Mouse (Mus musculus) embryonic stem cell, embryonic (primary cell): Measurements from ENCODE around the gene Osbpl9.

Experiments
- CTCF ChIA-PET, 4 experiments: fragments of 300-600 bp in 2 of 4; fragments of 350-600 bp in 2 of 4; sonication (Branson Sonifier 250); formaldehyde crosslinking; loops; one replicate each; lab custom pipeline; 2022; ENCODE audit warnings: inconsistent platforms in 2 of 4; lab: Charles Lee
- POLR2A ChIA-PET, 4 experiments: fragments of 300-600 bp in 2 of 4; fragments of 350-600 bp in 2 of 4; sonication (Branson Sonifier 250); formaldehyde crosslinking; loops; one replicate each; lab custom pipeline; 2022; ENCODE audit warnings: antibody characterized with exemption in 4 of 4, inconsistent platforms in 1 of 4; lab: Charles Lee

Osbpl9 gene

DNA sequence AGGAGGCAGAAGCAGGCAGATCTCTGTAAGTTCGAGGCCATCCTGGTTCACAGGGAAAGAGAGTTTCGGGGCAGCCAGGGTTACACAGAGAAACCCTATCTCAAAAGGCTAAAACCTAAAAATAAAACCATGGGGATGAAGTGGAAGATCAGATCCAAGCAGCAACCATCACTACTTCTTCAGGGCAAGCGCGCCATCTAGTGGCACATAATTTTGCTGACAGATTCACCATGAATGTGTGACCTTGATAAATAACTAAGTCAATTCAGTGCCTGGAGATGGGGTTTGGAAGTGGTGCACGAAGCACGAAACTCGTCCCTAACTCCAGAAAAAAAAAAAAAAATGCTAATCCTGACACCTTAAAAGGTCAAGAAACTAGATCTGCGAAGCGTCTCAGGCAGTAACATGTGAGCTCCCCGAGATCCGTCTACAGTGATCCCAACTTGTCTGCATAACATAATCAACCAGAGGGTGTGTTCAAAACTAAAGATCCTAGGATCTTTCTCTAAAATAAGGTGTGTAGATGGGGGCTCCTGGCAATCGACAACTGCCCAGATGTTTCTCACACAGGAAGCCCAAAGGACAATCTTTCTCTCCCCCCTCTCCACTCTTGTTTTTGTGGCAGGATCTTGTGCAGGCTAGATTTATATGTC is 36.4 kb downstream of the Osbpl9 start:
- ChIA-PET POLR2A (interaction anchor here in 1 of 4 experiments (0.8 to 1.5 kb wide), 8 partner anchors 8 to 115 kb away, joined by 3 to 6 read pairs (median 3); partner anchors contain the start of gene Osbpl9), CTCF (interaction anchor here (0.6 to 1.9 kb wide), 24 partner anchors 8 to 400 kb away, joined by 3 to 6 read pairs (median 3); no protein-coding TSS in a partner anchor)

DNA sequence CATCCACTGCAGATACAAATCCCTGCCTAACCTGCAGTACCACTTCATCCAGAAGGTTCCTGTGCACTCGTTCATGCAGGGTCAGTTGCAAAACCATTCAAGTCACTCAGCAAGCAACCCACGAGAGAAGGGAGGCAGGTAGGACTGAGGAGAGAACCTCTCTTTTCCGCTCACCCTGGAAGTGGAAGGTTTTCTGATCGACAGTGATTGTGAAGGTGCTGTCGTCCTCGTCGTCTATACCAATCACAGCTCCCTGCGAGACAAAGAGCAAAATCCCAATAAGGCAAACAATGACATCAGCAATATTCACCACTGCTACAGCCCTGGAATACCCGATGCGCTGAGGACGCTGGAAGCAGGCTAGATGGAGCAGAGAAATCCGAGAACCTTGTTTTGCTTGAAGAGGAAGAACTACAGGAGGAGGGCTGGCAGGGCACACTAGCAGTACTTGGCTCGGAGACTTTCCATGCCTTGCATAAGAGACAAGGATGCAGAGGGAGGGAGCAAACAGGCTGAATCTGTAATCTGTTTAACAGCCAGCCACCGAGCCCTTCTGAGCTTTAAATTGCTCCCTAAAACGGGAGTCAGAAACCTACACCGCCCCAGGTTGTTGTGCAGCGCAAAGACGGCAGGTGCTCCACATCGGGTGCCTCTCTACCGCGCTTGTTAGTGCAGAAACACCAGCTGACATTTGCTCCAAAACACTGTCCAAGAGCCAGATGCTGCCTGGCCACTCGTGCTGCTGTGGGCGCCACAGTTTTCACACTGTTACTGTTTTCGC is 45.4 kb downstream of the Osbpl9 start:
- POLR2A ChIA-PET: interaction anchor here in 1 of 4 experiments (0.7 to 1.2 kb wide), 2 partner anchors 31 to 155 kb away, joined by 3 to 4 read pairs; no protein-coding TSS in a partner anchor
- CTCF ChIA-PET: interaction anchor here in 3 of 4 experiments (0.5 to 1.8 kb wide), 6 partner anchors 9 to 1194 kb away, joined by 3 to 7 read pairs (median 5); no protein-coding TSS in a partner anchor

DNA sequence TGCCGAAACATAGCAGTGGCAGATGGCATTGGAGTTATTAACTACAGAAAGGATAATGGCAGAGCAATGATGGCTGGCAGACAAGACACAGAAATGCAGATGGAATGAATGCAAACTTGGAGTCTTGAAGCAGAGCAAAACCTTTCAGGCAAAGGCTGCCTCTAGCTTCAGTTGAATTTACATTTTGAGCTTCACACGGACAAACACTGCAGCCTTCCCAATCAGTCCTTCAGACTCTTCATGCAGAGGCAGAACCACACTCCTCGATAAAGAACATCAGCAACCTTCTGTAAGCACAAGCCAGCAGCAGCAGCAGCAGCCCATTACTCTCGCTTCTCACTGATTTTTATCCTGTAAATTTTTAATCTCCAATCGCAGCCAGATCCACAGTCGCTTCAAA is 46.0 kb downstream of the Osbpl9 start:
- CTCF ChIA-PET: interaction anchor here in 1 of 4 experiments (0.5 kb wide), 1 partner anchor 9 kb away, joined by 7 read pairs; no protein-coding TSS in a partner anchor
- POLR2A ChIA-PET: interaction anchor here in 1 of 4 experiments (1.2 kb wide), 1 partner anchor 32 kb away, joined by 3 read pairs; no protein-coding TSS in a partner anchor

DNA sequence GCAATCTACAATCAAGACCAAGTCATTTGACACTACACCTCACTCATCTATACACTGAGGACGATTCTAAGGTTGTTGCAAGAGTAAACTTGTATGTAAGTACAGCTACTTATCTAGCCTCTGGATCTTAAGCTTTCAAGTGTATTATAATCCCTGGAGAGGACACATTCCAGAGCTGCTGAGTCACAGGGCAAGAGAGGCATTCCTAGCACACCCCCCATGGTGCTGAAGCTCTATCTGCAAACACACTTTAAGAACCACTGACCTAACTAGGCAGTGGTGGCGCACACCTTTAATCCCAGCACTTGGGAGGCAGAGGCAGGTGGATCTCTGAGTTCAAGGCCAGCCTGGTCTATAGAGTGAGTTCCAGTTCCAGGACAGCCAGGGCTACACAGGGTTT is 51.9 kb downstream of the Osbpl9 start:
- CTCF ChIA-PET: interaction anchor here (0.6 to 1.7 kb wide), 14 partner anchors 10 to 484 kb away, joined by 3 to 5 read pairs (median 3); no protein-coding TSS in a partner anchor
- POLR2A ChIA-PET: interaction anchor here (0.5 to 2.8 kb wide), 40 partner anchors 9 to 761 kb away, joined by 3 to 12 read pairs (median 4); partner anchors contain the start of gene Osbpl9 (in 2 of the 4)

DNA sequence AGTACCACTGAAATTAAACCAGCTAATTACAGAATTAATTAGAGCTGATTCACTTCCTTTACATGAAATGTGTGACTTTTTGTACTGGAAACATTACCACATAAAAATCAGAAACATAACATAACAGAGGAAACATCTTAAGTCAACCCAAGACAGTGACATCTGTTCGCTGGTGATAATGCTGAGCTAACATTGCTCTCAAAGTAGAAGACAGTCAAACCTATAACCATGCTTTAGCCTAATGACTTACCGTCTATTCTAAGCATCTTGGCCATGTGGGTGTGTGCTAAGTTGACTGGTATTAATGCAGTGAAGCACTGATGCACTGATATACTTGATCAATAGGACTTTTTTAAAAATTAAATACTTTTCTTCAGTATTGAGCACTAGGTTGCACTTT is 52.7 kb downstream of the Osbpl9 start:
- POLR2A ChIA-PET: interaction anchor here in 3 of 4 experiments (0.7 to 2.8 kb wide), 19 partner anchors 11 to 148 kb away, joined by 3 to 12 read pairs (median 6); partner anchors contain the start of gene Osbpl9 (in 1 of the 3)

DNA sequence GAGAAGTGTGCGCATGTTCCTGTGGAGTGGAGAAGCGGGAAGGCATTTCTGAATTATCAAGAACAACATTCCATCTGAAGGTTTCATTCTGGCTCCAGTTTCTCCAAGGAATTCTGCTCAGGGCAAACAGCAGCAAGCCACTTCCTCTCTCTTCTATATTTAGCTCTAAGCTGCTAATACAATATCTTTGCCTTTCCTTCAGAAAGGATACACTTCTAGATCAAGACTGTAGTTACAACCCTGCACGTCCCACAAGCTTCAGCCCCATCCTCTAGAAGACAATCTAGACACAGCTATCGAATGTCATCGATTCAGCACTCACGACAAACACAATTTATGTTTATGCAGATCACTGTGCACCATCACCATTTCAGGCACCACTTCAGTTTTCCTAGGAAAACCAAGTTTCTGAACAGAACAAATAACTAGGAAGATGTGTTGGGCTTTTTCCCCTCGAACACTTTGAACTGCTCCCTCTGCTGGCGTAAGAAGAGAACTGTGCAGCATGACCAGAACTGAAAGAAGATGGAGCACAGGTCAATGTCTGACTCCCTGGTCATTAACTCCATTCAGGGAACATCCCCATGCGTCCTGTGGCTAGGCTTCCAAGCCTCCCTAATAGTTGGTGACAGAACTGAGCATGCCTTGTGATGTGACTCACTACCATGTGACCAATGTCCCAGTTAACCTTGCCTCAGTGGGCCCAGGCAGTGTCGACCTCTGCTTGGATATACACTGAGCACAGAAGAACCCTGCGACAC is 54.6 kb downstream of the Osbpl9 start:
- POLR2A ChIA-PET: interaction anchor here (0.5 to 2.3 kb wide), 19 partner anchors 11 to 682 kb away, joined by 3 to 9 read pairs (median 4); no protein-coding TSS in a partner anchor
- CTCF ChIA-PET: interaction anchor here (0.6 to 2.0 kb wide), 13 partner anchors 9 to 244 kb away, joined by 3 to 7 read pairs (median 4); no protein-coding TSS in a partner anchor

More for the DNA sequence above, 52.7 kb downstream of the Osbpl9 start:
- CTCF ChIA-PET: interaction anchor here in 2 of 4 experiments (0.6 to 1.1 kb wide), 8 partner anchors 10 to 485 kb away, joined by 3 to 4 read pairs (median 3); no protein-coding TSS in a partner anchor

DNA sequence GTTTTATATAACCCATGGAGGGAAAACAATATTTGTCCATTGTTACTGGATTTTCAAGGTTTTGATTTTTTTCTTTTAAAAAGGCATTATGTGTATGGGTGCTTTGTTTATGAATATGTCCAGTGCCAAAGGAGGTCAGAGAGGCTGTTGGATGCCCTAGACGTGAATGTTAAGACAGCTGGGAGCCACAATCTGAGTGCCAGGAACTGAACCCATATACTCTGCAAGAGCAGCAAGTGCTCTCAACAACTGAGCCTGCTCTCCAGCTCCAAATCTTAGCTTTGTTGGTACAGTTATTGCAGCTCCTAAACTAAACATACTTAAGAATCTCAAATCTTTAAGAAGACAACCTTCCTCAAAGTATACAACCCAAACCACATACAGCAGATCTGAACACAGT is 59.0 kb downstream of the Osbpl9 start:
- POLR2A ChIA-PET: interaction anchor here in 1 of 4 experiments (0.9 kb wide), 1 partner anchor 27 kb away, joined by 4 read pairs; no protein-coding TSS in a partner anchor

DNA sequence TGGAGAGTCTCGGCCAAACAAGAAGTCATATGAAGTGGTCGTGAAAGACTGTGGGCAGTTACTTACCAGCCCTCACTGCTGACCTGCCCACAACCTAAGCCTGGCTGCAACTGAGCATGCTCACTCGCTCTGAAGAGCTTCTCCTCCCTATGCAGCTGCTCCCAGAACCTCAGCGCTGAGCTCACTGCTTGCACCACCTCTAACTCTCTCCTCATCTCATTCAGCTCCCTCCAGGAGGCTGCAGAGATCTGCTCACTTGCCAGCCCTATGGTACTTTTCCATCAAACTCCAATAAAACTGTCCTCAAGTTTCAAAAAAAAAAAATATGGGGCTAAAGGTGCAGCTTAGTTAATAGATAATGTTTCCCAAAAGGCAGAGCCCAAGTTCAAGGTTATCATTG is 63.5 kb downstream of the Osbpl9 start:
- POLR2A ChIA-PET: interaction anchor here in 3 of 4 experiments (0.5 to 1.5 kb wide), 4 partner anchors 12 to 1947 kb away, joined by 3 to 6 read pairs (median 3); no protein-coding TSS in a partner anchor
- CTCF ChIA-PET: interaction anchor here (0.5 to 1.2 kb wide), 4 partner anchors 9 to 371 kb away, joined by 3 to 4 read pairs (median 3); no protein-coding TSS in a partner anchor

More for the DNA sequence above, 59.0 kb downstream of the Osbpl9 start:
- CTCF ChIA-PET: no interaction called here

DNA sequence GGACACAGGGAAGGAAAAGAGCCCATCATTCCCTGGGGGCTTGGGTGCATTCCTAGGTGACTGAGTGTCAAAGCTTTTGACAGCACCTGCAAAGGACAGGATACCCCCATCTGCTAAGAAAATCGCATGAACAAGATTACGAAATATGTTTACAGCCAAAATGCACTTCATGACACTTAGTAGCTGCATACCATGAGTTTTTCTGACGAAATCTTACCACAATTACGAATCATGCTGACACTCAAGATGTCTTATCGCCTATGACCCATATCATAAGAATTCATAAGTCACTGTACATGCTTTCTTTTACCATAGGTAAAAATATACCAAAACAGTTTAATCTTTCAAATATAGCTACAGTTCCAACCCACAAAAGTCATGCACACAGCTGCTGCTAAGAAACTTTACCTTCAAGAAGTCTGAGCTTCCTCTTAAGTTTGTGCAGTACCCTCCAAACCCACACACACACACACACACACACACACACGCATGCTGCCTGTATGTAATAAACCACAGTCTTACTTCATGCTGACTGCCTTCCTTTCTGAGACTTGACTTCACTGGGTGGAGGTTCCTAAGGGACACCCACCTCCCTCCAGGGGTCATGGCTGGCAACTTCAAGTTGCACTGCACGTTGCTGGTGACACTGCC is 65.5 kb downstream of the Osbpl9 start:
- CTCF ChIA-PET: interaction anchor here in 2 of 4 experiments (0.6 to 1.5 kb wide), 2 partner anchors 101 to 1017 kb away, joined by 3 to 10 read pairs; no protein-coding TSS in a partner anchor

DNA sequence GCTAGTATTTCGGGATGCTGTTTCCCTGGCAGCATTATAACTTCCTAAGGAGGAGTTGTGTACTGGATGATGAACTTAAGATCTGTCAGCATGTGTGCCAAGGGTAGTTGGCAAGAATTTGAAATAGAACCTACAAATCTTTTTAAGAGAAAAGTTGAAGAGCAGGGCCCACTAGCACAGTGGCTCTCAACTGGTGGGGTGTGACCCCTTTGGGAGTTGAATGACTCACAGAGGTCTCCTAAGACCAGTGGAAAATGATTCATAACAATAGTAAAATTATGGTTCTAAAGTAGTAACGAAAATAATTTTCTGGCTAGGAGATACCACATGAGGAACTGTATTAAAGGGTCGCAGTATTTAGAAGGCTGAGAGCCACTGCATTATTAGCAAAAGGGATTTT is 67.1 kb downstream of the Osbpl9 start:
- POLR2A ChIA-PET: no interaction called here
- CTCF ChIA-PET: no interaction called here

More for the DNA sequence above, 65.5 kb downstream of the Osbpl9 start:
- POLR2A ChIA-PET: interaction anchor here in 3 of 4 experiments (0.6 to 1.8 kb wide), 8 partner anchors 10 to 149 kb away, joined by 3 to 6 read pairs (median 3); no protein-coding TSS in a partner anchor

DNA sequence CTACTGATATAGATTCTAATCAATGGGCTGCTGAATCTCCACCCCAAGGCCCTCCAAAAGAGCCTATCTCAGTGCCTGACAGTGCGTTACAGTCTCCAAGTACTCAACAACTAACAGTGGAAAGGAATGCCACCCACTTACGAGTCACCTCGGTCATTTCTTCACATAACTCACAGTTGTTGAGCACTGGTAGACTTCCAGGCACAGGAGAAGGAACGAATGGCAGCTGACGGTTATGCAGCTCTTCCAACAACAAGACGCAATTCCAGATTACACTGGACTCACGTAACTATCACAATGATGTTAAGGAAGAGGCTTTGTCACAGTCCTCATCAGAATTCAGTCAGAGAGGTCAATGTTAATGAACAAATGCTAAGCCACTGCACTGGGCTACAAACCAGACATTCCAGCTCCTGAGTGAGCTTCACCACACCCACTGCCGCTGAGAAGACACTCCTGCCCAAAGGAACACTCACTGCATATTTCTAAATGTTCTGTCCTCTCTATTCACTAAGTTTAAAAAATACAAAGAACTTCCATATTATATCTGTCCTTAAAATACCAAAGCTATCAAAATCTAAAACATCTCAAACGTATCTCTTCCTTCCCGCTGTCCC is 70.7 kb downstream of the Osbpl9 start:
- CTCF ChIA-PET: interaction anchor here in 1 of 4 experiments (1.1 to 1.5 kb wide), 2 partner anchors 95 to 144 kb away, joined by 3 to 5 read pairs; no protein-coding TSS in a partner anchor
- POLR2A ChIA-PET: interaction anchor here (0.5 to 2.3 kb wide), 20 partner anchors 10 to 119 kb away, joined by 3 to 19 read pairs (median 4); partner anchors contain the start of gene Osbpl9 (in 1 of the 4)

DNA sequence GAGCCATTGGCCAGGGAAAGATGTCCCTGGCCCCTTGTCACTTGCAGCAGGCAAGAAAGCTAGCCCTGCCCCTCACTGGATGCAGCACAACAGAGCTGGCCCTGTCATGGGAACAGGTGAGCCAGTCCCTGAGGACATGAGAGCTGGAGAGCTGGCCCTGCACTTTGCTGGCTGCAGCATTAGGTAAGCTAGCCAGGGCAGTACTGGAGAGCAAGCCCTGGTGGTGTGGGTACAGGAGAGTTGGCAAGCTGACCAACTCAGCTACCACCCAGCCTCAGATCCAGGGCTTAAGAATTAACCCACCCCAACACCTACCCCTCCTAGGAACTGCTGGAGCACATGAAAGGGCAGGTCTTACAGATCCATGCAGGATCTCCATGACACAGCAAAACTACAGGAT is 73.1 kb downstream of the Osbpl9 start:
- ChIA-PET POLR2A (interaction anchor here in 3 of 4 experiments (0.5 to 1.8 kb wide), 5 partner anchors 11 to 1193 kb away, joined by 3 to 8 read pairs (median 5); no protein-coding TSS in a partner anchor), CTCF (no interaction called here)

DNA sequence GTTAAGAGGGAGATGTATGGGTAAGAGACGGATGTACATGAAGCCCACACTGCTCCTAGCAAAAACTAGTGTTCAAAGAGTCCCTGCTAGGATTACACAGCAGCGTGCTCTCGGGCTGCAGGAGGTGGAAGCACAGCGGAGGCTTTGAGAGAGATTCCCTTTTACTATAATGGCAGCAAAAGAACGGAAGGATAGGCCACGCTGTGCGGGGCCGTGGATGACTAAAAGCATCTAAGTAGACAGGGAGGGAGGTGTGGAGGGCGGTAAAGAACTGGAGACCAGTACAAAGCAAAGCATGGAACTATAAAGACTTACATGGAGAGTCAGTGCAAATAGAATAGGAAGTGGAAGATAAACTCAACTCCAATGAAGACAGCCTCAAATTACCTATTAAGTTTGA is 74.1 kb downstream of the Osbpl9 start:
- ChIA-PET POLR2A (interaction anchor here in 2 of 4 experiments (0.6 to 2.0 kb wide), 8 partner anchors 10 to 69 kb away, joined by 3 to 4 read pairs (median 3); no protein-coding TSS in a partner anchor), CTCF (interaction anchor here in 1 of 4 experiments (0.6 kb wide), 1 partner anchor 146 kb away, joined by 5 read pairs; no protein-coding TSS in a partner anchor)

DNA sequence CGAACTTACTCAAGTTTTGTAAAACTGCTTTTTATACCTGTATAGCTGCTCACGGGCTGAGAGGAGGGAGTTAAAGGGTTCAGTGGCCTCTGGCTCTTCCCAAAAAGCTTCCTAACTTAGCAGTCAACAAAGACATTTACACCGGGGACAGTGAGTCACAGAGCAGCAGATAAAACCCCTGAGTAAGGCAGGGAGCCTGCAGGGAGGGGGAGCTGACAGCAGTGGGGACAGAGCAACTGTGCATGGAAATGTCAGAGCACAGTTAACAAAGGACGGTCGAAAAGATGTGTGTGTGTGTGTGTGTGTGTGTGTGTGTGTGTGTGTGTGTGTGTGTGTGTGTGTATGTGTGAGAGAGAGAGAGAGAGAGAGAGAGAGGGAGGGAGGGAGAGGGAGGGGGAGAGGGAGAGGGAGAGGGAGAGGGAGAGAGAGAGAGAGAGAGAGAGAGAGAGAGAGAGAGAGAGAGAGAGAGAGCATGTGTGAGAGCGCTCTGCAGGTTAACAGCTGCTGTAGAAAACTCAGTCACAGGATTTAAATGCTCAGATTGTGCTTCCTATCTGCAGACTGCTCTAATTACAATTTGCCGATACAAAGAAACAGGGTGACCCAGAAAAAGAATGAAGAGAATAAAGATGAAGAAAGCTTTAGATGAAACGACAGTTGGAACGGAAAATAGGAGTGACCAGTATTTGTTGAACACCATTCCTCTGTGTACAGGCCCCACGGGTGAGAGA is 75.1 kb downstream of the Osbpl9 start:
- ChIA-PET POLR2A (interaction anchor here in 3 of 4 experiments (0.6 to 2.0 kb wide), 14 partner anchors 9 to 95 kb away, joined by 3 to 5 read pairs (median 4); no protein-coding TSS in a partner anchor), CTCF (no interaction called here)

DNA sequence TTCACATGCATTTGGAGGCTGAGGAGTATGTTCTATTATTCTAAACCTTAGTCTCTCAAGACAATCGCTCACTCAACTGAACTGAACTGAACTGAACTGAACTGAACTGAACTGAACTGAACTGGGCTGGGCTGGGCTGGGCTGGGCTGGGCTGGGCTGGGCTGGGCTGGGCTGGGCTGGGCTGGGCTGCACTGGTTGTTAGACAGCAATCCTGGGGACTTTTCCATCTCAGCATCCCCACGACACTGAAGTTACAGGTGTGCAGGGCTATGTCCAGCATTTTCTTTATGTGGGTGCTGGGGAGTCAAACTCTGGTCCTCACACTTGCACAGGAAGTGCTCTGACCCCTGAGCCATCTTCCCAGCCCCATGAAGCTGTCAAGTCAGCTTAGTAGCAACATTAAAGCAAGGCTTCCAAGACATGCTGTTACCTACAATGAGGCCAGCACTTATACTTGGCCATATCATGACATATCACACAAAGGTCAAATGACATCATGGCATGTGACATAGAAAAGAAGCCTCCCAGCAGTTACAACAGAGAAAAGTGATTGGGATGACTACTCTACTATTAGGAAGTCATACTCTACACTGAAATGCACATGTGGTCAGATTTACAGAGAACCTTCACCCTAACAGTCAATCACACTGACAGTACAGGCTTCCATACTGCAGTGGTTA is 76.2 kb downstream of the Osbpl9 start:
- CTCF ChIA-PET: no interaction called here
- POLR2A ChIA-PET: interaction anchor here in 2 of 4 experiments (0.6 to 1.8 kb wide), 7 partner anchors 9 to 36 kb away, joined by 3 to 8 read pairs (median 4); no protein-coding TSS in a partner anchor
